Mouse (Mus musculus) limb, embryonic 11.5 days (tissue): ENCODE results near the gene Gm36028. TPM values are rescaled to one million over a fixed set of nuclear protein-coding genes. Genes with fewer than 3 reads are reported as not detected.

Source experiments
- polyA plus RNA-seq: library from polyadenylated mRNA; unstranded; fragments of >200 nt; fragmentation: Nextera tagmentation; extraction: Ambion mirVana; gene quantifications from 2 replicates; pipeline ENCODE4 v1.2.1, GENCODE M21; 2014

The Gm36028 gene
- polyA plus RNA-seq, 1 experiment from 2014 or later = not detected

Other genes starting within 250 kb of the Gm36028 start
- gene Ndufb4, start 206.7 kb downstream of the Gm36028 start, polyA plus RNA-seq = 57.2 and 59.2 TPM in 2 replicates
- gene Fstl1, start 84.3 kb downstream of the Gm36028 start, polyA plus RNA-seq = 268 and 273 TPM in 2 replicates
- gene Lrrc58, start 7.2 kb upstream of the Gm36028 start, polyA plus RNA-seq = 67.4 and 73.9 TPM in 2 replicates
- gene Gpr156, start 55.4 kb upstream of the Gm36028 start, polyA plus RNA-seq = 0.78 and 0.80 TPM in 2 replicates
- 67.5 and 70.4 TPM in 2 replicates for gene Gsk3b, start 227.9 kb upstream of the Gm36028 start, polyA plus RNA-seq